Mouse (Mus musculus) liver, embryonic 14.5 days (tissue): ENCODE data around the gene Hmbs. TPM values are rescaled to one million over a fixed set of nuclear protein-coding genes. Genes with fewer than 3 reads are reported as not detected.
"Not testable (repeated sequence)": the region's sequence is repeated elsewhere in the genome, so short reads cannot be mapped to it uniquely, and the experiment has no call there.

ENCODE experiments used
- ATAC-seq: fragments of 200-750 bp; cut with Nextera tagmentation; 2 replicates; pipeline ENCODE4 v1.8.0; 2017; ENCODE audit warnings: moderate number of reproducible peaks, mild to moderate bottlenecking, moderate library complexity; ENCODE audit not compliant: insufficient read depth
- DNase-seq, 3 experiments: peaks; one replicate each; pipeline ENCODE4 v3.0.0-alpha.2; 2012 to 2013; ENCODE audit warnings: low read depth in 3 of 3, low spot score in 3 of 3
- H3K27ac ChIP-seq: fragments of 300-500 bp; sonication (generic); 2 replicates; pipeline ENCODE4 v1.5.1; 2014; ENCODE audit warnings: moderate library complexity, mild to moderate bottlenecking, control low read depth, inconsistent platforms
- H3K27me3 ChIP-seq: fragments of 300-500 bp; sonication (generic); 2 replicates; pipeline ENCODE4 v1.6.1; 2014; ENCODE audit warnings: mild to moderate bottlenecking, low read length, moderate library complexity; ENCODE audit not compliant: control insufficient read depth, insufficient read depth
- H3K36me3 ChIP-seq: fragments of 300-500 bp; sonication (generic); replicated peaks from 2 replicates; pipeline ENCODE4 v1.6.1; 2014; ENCODE audit warnings: low read depth; ENCODE audit not compliant: control insufficient read depth, insufficient read depth
- H3K4me1 ChIP-seq, 2 experiments: fragments of 200-500 bp in 1 of 2; fragments of 300-500 bp in 1 of 2; sonication (generic) in 1 of 2; replicated peaks; 2 replicates each; pipeline ENCODE4 v1.6.1; 2012 to 2014; ENCODE audit warnings: antibody characterized with exemption in 1 of 2, inconsistent platforms in 1 of 2, low read length in 1 of 2; ENCODE audit not compliant: control insufficient read depth in 2 of 2, insufficient read depth in 2 of 2
- H3K4me2 ChIP-seq: fragments of 300-500 bp; sonication (generic); 2 replicates; pipeline ENCODE4 v1.6.1; 2014; ENCODE audit warnings: low read depth, mild to moderate bottlenecking, control low read depth, moderate library complexity
- H3K4me3 ChIP-seq, 2 experiments: fragments of 200-500 bp in 1 of 2; fragments of 300-500 bp in 1 of 2; sonication (generic) in 1 of 2; 2 replicates each; pipeline ENCODE4 v1.5.1; 2012 to 2014; ENCODE audit warnings: low read depth in 2 of 2, low read length in 2 of 2, mild to moderate bottlenecking in 2 of 2, control low read depth in 1 of 2, inconsistent platforms in 1 of 2, moderate library complexity in 1 of 2; ENCODE audit not compliant: insufficient read depth in 1 of 2
- H3K9ac ChIP-seq: fragments of 300-500 bp; sonication (generic); replicated peaks from 2 replicates; pipeline ENCODE4 v1.6.1; 2014; ENCODE audit warnings: mild to moderate bottlenecking, control low read depth, moderate library complexity
- H3K9me3 ChIP-seq: fragments of 300-500 bp; sonication (generic); 2 replicates; pipeline ENCODE4 v1.6.1; 2016; ENCODE audit warnings: low read length, mixed read lengths; ENCODE audit not compliant: control insufficient read depth
- CTCF ChIP-seq: IDR thresholded peaks from 2 replicates; pipeline ENCODE4 v1.5.1; 2016; ENCODE audit warnings: antibody characterized with exemption, low read depth, control low read depth
- EP300 ChIP-seq: IDR thresholded peaks from 2 replicates; pipeline ENCODE4 v1.6.1; 2016; ENCODE audit warnings: antibody characterized with exemption, low read depth
- WGBS: fragments of 180-500 bp; shearing (Covaris S2); extraction: QIAGEN DNeasy Blood & Tissue Kit; methylation state at CpG from one replicate; pipeline ENCODE4 v1.1.7; 2014; ENCODE audit not compliant: insufficient replicate concordance; 5-methylcytosine and 5-hydroxymethylcytosine counted together
- polyA plus RNA-seq, 2 experiments: library from polyadenylated mRNA; depleted of rRNA in 1 of 2; stranded (reverse) in 1 of 2; unstranded in 1 of 2; fragments of >200 nt; fragmentation: Nextera tagmentation in 1 of 2; extraction: Ambion mirVana in 1 of 2; gene quantifications; 2 replicates each; pipeline versions ENCODE4 v1.2.1 to v1.2.3; 2012 to 2014

The Hmbs gene
- polyA plus RNA-seq, 2 experiments = 876 to 1,376 TPM

DNA sequence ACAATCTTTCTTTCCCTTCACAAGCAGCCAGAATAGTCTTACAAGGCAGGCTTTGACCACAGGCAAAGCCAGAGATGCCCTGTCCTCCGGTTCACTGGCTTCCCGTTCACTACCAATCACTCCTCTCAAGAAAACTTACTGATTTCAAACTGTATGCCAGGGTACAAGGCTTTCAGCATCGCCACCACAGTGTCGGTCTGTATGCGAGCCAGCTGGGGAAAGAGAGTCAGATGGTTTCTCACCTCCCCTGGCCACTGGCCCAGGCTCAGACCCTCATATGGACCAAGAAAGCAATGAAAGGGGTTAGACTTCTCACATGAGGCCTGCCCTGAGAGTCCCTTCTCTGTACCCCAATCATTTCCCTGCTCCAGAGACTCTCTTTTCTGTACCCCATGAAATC, 2.5 kb downstream of the Hmbs start:
- H3K4me1 ChIP-seq = peaks cover 12 to 18% of the 10 kb centered on the region in 2 experiments
- no peak for ATAC-seq
- no peak for DNase-seq
- peak overlapping the region; percentile 98 for H3K4me2 ChIP-seq
- peak overlapping the region; percentile 95 to 98 for H3K4me3 ChIP-seq
- peak overlapping the region; percentile 96 for H3K9ac ChIP-seq
- WGBS = 33% methylated on average over 5 of the region's 5 CpGs
- no peaks in the 10 kb centered on the region for H3K9me3 ChIP-seq
- H3K36me3 ChIP-seq = peaks cover 55% of the 10 kb centered on the region
- TF ChIP-seq EP300 = no peak
- TF ChIP-seq CTCF = no peak
- peak overlapping the region; percentile 100 for H3K27ac ChIP-seq
- H3K27me3 ChIP-seq = no peaks in the 10 kb centered on the region

DNA sequence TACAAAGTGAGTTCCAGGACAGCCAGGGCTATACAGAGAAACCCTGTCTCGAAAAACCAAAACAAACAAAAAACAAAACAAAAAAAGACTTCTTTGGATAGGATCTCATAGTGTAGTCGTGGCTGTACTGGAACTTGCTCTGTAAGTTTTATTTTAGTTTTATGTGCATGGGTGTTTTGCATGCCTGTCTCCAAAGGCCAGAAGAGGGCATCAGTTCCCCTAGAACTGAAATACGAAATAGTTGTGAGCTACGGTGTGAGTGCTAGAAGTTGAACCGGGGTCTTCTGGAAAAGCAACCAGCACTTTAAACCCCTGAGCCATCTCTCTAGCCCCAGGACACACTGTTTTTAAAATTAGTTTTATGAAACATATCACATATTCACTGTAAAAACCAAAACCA, 5.5 kb downstream of the Hmbs start:
- H3K36me3 ChIP-seq = peaks cover 72% of the 10 kb centered on the region

DNA sequence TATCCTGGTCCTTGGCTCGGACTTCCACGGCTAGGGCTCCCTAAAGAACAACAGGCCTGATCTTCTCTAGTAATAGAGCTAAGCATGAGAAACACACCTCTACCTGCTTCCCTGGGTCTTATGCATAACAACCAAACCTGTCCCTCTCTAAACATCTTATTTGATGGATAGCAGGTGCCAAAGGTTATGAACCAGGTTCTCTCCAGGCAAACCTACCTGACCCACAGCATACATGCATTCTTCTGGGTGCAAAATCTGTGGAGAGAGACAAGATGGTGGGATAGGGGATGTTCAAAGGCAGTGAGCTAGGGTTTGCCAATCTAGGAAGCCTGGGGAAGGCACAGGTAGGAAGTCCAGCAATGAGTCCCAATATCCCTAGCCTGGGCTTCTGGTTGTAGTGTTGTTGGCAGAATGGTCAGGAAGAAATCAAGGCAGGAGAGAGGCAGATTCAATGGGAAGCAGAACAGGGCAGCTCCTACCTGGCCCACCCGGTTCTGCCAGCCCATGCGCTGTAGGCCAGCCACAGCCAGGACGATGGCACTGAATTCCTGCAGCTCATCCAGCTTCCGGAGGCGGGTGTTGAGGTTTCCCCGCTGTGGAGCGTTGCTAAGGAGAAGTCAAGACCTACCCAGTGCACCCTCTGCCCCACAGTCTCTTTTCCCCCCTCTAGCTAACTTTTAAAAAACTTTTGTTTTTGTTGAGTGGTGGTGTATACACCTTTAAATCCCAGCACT, 6.4 kb downstream of the Hmbs start:
- no peaks in the 10 kb centered on the region for H3K27me3 ChIP-seq
- ATAC-seq = no peak
- peak overlapping the region; percentile 98 for H3K4me2 ChIP-seq
- H3K36me3 ChIP-seq = peaks cover 81% of the 10 kb centered on the region
- H3K4me1 ChIP-seq = peaks cover 16 to 19% of the 10 kb centered on the region in 2 experiments
- 77% methylated on average over 9 of the region's 9 CpGs for whole genome bisulfite sequencing
- H3K9me3 ChIP-seq = no peaks in the 10 kb centered on the region
- DNase-seq = peak in 1 of 3 experiments; percentile 41
- peak overlapping the region; percentile 99 for H3K9ac ChIP-seq
- H3K4me3 ChIP-seq = peak overlapping the region; percentile 95 to 97
- H3K27ac ChIP-seq = peak overlapping the region; percentile 97
- TF ChIP-seq CTCF = no peak
- TF ChIP-seq EP300 = no peak; the same call in 1 of the 2 replicates

More for the DNA sequence above, 5.5 kb downstream of the Hmbs start:
- Histone ChIP-seq H3K9me3 (no peaks in the 10 kb centered on the region), H3K4me1 (peaks cover 11 to 18% of the 10 kb centered on the region in 2 experiments), H3K27me3 (no peaks in the 10 kb centered on the region), H3K4me2 (peak overlapping the region; percentile 98), H3K4me3 (peak overlapping the region; percentile 95 to 97), H3K9ac (peak overlapping the region; percentile 99), H3K27ac (peak overlapping the region; percentile 97)
- DNase-seq = peak in 1 of 3 experiments; percentile 47
- ATAC-seq = no peak
- TF ChIP-seq EP300 (no peak), CTCF (peak; percentile 51; the same call in 1 of the 2 replicates)
- 65% methylated on average over 5 of the region's 5 CpGs for WGBS

DNA sequence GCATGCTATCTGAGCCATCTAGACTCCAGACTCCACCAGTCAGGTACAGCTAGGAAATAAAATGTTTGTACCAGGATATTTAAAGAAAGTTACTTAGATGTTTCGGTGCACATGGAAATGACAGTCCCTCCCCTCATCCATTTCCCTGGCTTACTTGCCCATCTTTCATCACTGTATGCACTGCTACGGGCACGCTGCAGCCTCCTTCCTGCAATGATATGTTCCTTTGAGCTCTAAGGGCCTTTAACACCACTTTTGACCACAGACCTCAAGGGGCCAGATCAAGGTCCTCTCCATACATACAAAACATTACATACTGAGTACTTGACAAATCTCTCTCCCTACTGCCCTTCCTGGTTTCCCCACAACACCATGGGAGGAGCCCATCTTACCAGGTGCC, 7.1 kb downstream of the Hmbs start:
- Histone ChIP-seq H3K27me3 (no peaks in the 10 kb centered on the region), H3K9ac (peak overlapping the region; percentile 99), H3K36me3 (peaks cover 84% of the 10 kb centered on the region), H3K27ac (peak overlapping the region; percentile 97), H3K4me1 (peaks cover 14 to 16% of the 10 kb centered on the region in 2 experiments), H3K4me3 (peak overlapping the region; percentile 95 to 97), H3K9me3 (no peaks in the 10 kb centered on the region), H3K4me2 (peak overlapping the region; percentile 98)
- WGBS = 28% methylated on average over 3 of the region's 3 CpGs
- DNase-seq = peak in 1 of 3 experiments; percentile 65
- ATAC-seq = no peak
- TF ChIP-seq EP300 = no peak; the same call in 1 of the 2 replicates
- no peak for TF ChIP-seq CTCF

DNA sequence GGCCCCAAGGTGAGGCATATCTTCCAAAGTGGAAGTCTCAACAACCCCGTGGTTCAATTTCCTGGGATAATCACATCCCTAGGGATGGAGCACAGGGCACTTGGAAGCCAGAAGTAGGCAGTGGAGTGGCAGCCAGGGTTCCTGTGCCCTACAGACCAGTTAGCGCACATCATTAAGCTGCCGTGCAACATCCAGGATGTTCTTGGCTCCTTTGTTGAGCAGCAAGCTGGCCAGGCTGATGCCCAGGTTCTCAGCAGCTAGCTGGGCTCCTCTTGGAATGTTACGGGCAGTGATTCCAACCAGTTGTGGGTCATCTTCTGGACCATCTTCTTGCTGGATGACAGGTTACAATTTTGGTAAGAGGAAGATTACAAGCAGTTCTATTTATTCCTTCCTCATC, 7.5 kb downstream of the Hmbs start:
- not testable (repeated sequence) for ATAC-seq
- peak overlapping the region; percentile 97 for H3K27ac ChIP-seq

More for the DNA sequence above, 7.5 kb downstream of the Hmbs start:
- H3K4me2 ChIP-seq = peak overlapping the region; percentile 98
- peaks cover 14 to 16% of the 10 kb centered on the region in 2 experiments for H3K4me1 ChIP-seq
- H3K27me3 ChIP-seq, DNase-seq, H3K9me3 ChIP-seq: not testable (repeated sequence)
- H3K36me3 ChIP-seq = peaks cover 83% of the 10 kb centered on the region
- H3K9ac ChIP-seq = peak overlapping the region; percentile 99
- 27% methylated on average over 4 of the region's 4 CpGs for WGBS
- H3K4me3 ChIP-seq = peak overlapping the region; percentile 95 to 97
